Mouse (Mus musculus): ENCODE measurements around the gene Clock. TPM values are rescaled to one million over a fixed set of nuclear protein-coding genes. Genes with fewer than 3 reads are reported as not detected.

Gene Clock
- total RNA-seq, 2 experiments from 2014 or later: 54.5 to 56.3 TPM

DNA sequence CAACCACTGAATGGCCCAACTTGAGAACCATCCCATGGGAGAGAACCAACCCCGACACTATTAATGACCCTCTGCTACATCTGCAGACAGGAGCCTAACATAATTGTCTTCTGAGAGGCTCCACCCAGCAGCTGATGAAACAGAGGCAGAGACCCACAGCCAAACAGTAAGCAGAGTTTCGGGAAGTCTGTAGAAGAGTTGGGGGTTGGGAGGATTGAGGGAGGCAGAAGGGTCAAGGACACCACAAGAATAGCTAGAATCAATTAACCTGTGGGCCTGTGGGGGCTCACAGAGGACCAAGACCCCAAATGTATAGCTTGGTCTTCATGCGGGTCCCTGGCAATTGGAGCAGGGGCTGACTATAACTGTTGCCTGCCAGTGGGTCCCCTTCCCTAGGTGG is 16.3 kb downstream of the Clock start:
- DNase-seq (ENCODE audit: low spot score in 2 of 2): no peak
- intact Hi-C loops (cut with DNase I): no loop called here

DNA sequence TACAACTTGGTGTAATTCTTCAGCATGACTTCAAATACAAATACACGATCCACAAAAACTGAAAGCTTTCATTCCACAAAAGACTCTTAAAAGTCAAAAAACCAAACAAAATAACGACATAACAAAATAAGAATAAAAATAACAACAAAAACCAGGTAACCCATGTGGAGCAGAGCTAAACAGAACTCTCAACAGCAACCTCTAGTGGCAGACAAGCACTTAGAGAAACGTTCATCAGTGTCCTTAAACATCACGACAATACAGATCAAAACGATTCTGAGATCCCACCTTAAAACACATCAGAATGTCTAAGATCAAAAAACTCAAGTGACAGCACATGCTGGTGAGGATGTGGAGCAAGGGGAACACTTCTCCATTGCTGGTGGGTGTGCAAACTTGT is 17.5 kb downstream of the Clock start:
- intact Hi-C loops (cut with DNase I): no loop called here
- DNase-seq (ENCODE audit: low spot score in 2 of 2): no peak

DNA sequence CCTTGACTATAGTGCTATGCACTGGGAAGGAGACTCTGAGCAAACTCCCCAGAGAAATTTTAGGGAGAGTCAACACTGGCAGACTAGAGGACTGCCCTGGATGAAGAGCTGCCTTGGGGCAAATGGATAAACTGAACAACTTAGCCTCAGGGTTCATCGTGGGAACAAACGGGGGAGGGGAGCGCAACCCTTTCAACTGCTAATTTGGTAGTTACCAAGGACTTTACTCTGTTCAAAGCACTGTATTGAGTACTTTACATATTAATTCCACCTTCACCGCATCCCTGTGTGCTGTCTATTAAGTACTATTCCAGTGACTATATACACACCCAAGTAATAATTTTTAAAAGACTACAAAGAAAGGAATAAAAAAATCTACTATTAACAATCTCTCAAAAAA is 18.9 kb downstream of the Clock start:
- intact Hi-C loops (cut with DNase I): no loop called here

DNA sequence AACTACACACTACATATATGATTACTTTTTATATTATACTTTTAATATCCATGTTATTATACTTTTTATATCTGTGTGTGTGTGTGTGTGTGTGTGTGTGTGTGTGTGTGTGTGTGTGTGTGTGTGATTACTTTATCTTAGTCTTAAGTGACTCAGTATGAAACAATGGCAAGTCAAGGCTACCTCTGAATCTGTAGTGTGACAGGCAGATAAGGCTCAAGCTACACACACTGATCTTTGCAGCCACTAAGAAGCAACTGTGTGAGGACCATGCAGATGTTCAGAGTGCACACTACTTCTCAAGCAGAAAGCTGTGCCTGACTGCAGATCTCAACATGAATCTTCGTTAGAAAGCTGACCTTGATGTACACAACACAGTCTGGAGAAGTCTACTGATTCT is 20.7 kb downstream of the Clock start:
- DNase-seq (ENCODE audit: low spot score in 2 of 2): no peak
- intact Hi-C loops (cut with DNase I): no loop called here

More for the DNA sequence above, 18.9 kb downstream of the Clock start:
- DNase-seq (ENCODE audit: low spot score in 2 of 2): no peak

DNA sequence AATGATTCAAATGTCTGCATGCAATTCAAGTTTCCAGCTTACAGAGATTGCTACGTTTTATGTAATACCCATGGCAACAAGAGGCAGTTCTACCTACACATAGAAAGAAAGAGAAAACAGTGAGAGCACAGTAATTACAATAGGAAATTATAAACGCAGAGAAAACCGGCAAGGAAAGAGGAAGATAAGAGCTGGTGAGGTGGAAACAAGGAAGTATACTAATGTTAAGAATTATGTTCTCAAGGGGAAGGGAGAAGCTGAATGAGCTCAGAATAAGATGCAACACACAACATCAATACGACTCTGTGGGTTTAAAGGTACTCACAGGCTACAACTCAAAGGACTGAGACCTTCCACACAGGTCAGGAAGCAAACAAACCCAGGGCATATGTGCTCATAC is 29.6 kb downstream of the Clock start:
- intact Hi-C loops (cut with DNase I): no loop called here
- peak in 1 of 2 experiments; percentile 8 for DNase-seq (ENCODE audit: low spot score in 2 of 2)

DNA sequence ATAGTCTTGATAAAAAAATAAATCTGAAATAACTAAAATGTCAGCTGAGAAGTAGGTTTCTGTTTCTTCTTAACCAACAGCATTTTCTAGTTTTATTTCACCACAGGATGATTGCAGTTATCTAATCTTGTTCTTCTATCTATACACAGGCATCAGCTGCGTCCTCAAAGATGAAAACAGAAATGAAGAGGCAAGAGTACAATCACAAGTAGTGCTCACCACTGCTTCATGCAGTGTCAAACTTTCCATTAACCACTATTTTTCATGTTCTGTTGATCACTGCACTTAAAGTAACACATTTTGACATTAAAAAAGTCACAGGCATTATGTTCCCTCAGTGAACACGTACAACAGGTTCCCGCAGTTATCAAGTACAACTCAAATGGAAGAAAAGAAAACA is 53.6 kb downstream of the Clock start:
- DNase-seq (ENCODE audit: low spot score in 2 of 2): no peak
- intact Hi-C loops (cut with DNase I): no loop called here

DNA sequence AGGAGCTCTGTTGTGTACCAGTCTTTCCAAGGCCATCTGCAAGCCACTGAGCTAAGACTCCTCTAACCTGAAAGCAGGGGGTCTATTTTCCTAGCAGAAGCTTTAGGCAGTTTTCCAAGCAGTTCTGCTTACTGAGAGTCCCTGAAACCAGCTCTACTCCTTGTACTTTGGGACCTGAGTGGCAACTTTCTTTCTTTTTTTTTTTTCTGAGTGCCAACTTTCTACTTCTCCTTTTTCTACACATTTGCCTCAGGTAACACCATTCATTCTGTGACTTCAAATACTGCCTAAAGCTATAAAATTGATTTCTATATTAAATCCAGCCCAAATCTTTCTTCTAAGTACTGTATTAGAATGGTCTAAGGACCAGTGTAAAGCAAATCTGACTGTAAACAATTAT is 58.1 kb downstream of the Clock start:
- DNase-seq (ENCODE audit: low spot score in 2 of 2): no peak
- intact Hi-C loops (cut with DNase I): no loop called here

DNA sequence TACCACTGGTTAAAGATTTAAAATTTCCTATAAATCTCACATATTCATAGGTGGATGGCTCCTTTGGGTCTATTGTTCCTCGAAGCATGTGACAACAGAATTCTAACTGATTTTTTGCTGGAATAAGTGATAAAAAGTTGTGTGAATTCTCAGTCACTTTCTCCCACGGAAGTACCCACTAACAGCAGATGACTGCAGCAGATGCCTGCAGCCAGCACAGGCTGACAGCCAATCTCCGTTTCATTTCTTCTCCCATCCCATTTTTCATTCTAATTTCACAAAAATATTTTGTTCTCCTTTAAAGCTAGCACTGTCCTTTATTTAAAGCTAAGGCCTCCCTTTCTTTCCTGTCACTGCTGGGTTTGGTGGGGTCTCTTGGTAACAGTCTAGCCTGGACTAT is 59.2 kb downstream of the Clock start:
- intact Hi-C loops (cut with DNase I): no loop called here
- peak; percentile 30 to 61 for DNase-seq (ENCODE audit: low spot score in 2 of 2)

DNA sequence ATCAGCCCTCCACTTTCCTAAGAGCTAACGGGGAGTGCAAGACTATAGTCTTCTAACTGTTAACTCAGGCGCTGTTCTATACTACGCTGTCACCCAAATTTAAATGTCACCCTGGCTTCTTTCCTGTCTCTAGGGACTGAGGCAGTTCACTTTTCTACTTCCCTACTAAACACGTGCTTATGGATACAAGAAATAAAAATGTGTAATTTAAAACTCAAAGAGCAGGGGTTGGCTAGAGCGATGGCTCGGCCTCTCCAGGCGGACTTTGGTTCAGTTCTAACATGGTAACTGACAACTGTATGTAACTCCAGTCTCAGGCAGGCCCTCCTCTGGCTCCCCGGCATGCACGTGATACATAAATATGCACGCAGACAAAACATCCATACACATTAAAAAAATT is 60.2 kb downstream of the Clock start:
- DNase-seq (ENCODE audit: low spot score in 2 of 2): no peak
- intact Hi-C loops (cut with DNase I): no loop called here

DNA sequence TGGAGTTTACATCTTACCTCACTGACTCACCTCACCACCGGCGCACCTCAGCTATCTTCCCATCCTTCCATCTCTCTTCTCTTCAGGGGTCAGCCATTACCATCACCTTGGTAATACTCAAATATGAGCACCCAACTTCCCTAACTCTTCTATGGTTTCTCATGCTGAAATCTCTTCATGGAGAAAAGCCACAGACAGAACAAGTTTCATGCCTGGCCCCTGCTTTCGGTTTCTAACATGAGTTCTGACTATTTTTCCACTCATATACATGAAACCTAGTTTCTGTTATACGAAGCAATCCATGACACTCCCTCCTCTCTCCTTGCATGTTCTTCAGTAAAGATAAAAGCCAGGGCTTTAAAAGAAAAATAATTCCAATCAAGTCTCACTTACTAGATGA is 60.7 kb downstream of the Clock start:
- no peak for DNase-seq (ENCODE audit: low spot score in 2 of 2)
- intact Hi-C loops (cut with DNase I): no loop called here

DNA sequence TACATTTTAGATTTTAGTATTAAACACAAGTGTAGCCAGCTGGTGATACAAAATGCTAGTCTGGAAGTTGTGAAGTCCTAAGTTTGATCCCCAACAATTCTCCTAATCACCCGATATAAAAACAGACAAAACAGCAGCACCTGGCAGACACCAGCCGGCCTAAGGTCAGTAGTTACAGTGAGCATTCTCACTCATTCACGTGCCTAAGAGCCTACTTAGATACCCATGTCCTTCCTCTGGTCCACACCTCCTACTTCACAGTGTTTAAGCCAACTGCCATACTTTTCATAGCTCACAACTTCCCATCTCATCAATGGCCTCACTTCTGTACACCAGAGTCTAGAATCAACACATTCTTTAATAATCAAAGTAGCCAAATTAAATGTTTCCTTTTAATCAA is 61.3 kb downstream of the Clock start:
- no peak for DNase-seq (ENCODE audit: low spot score in 2 of 2)
- intact Hi-C loops (cut with DNase I): no loop called here

DNA sequence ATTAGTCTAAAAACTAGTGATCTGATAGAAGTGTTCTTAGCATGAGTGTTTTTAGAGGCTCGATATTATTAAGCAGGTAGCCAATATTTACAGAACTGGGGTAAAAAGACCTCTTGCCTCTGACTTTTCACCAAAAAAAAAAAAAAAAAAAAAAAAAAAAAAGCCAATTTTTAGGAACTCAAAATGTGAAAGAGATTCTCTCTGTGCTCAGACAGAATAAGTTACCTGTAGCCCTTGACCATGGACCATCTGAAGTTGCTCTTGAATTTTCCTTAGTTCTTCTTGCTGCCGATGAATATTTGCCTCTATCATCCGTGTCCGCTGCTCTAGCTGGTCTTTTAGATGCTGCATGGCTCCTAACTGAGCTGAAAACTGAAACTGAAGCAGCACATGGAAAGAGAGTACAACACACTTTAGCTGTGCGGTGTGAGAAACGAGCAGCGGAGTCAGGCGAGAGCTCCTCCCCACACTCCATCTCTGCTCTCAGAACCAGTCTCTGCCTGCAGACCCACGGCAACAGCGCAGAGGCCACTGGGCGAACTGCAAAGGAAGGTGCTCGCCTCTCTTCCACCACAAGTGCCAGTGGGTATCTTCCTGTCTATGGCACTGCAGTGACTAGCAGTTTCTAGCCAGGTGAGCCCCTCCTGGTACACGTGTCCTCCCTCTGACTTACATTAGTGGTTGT is 73.3 kb downstream of the Clock start:
- no peak for DNase-seq (ENCODE audit: low spot score in 2 of 2)
- intact Hi-C loops (cut with DNase I): loop anchor here (10.0 kb wide), 1 partner anchor 367 kb away; no protein-coding TSS in a partner anchor

DNA sequence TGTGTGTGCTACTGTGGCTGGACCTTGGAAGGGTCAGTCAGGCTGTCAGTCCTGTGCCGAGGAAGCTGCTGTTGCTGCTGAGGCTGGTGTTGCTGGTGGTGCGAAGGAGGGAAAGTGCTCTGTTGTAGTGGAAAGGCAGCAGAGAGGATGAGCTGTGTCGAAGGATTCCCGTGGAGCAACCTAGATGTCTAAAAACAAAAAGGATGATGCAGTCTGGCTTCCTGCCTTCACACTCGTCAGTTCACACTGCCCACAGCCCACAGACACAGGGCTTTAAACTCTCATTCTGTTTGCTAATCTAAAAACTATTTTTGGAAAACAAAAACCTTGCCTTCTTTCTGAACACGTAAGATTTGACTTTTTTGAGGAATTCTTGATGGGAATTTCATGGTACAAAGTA is 87.9 kb downstream of the Clock start:
- DNase-seq (ENCODE audit: low spot score in 2 of 2): peak in 1 of 2 experiments; percentile 84
- intact Hi-C loops (cut with DNase I): no loop called here

DNA sequence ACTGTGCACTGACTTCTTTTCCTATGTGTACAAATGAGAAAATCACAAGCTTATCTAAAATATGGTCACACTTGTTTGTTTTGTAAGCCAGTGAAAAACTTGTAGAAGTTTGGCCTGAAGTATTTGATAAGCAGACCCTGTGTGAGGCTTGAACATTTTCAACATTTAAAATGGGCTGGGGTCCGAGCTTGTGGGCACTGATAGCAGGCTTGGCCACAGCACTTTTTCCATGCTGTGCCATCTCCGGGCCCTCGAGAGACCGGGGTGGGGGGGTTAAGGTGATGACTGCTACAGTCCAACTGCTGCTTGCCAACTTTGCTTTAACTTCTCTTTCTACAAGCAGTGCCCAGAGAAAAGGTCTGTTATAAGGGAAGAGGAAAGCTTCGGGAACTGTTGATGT is 96.5 kb downstream of the Clock start:
- no peak for DNase-seq (ENCODE audit: low spot score in 2 of 2)
- intact Hi-C loops (cut with DNase I): no loop called here

DNA sequence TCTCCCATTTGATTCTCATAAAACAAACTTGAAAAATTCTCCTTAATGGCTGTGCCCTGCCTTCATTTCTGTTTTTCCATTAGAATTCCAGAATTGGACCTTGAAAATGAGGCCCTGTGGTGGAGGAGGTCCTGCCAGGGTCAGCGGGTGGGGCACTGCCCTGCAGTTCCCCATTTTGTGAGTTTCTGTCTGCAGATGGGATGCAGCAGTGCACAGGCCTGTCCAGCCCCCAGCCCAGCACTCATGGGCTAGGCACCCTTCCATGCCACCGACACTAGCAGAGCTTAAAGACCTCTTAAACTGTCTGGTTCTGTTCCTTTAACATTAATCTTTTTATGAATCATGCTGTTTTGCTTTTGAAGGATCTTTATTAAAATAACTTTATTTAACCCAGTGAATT is 98.7 kb downstream of the Clock start:
- DNase-seq (ENCODE audit: low spot score in 2 of 2): no peak
- intact Hi-C loops (cut with DNase I): no loop called here

DNA sequence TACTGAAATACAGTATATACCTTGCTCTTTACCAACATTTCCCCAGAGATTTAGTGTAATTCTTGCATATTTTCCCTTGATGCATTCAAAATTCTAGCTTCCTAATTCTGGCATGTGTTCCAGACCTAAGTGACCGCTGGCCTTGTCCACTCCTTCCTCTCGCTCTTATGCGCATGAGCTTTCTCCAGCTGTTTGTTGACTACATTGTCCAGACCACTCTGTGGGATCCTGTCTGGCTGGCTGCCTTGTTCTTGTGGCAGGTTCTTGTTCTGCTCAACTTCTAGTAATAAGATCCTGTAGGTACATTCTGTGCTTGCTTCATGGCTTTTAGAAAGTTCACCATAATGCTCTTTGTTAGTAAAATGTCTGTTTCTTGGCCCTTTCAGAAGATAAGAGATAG is 101.4 kb downstream of the Clock start:
- no peak for DNase-seq (ENCODE audit: low spot score in 2 of 2)
- intact Hi-C loops (cut with DNase I): no loop called here

DNA sequence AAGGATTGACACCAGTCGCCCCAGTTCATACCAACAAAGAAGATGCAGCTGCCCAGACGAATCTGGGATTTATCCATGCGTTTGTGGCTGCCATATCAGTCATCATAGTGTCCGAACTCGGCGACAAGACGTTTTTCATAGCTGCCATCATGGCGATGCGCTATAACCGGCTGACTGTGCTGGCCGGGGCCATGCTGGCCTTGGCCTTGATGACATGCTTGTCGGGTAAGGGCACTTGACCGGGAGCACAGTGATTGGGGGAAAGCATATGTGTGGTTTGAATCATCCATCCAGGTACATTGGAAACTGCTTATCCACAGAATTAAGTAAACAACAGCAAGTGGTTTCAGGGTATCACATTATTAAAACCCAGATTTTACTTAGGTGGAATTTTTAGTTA is 105.2 kb downstream of the Clock start:
- intact Hi-C loops (cut with DNase I): no loop called here
- no peak for DNase-seq (ENCODE audit: low spot score in 2 of 2)

DNA sequence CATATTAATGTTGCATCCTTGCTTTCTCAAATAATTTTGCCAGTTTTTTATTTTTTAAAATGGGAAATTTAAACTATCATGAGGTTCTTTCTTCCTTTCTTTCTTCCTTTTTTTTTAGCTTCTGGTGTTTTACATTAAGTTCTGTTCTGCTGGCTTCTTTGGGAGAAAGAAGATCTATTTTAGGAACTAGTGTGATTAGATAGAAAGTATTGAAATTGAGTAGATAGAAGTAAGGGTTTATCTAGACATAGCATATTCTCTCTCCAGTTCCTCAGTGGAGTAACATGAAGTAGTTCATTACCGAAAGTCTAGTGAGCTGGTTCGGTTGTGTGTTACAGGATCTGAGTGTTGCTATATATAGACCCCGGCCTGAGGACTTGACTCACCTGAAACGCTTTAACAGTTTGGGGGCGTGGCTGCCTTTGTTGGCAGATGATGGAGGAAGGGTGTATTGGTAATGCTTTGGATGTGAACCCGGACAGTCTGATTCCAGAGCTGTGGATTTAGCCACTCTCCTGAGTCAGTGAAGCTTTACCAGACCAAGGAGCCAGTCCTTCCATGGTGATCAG is 110.1 kb downstream of the Clock start:
- DNase-seq (ENCODE audit: low spot score in 2 of 2): no peak
- intact Hi-C loops (cut with DNase I): no loop called here

DNA sequence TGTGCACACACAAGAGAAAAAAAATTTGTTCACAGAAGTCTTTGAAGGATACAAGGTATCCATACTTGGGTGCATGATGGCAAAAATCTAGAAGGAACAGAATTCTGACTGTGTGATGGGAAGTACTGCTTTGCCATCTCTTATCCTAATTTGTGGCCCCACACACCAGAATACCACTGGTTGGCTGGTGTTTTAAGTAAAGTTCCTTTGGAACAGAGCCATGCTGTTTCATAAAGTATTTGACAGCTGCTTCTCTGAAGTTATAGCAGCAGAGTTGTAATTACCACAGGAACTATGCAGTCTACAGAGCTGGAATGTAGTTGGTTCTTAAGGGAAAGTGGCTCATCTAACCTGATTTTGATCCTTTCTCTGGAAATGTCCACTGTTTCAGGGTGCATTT is 111.5 kb downstream of the Clock start:
- intact Hi-C loops (cut with DNase I): no loop called here

DNA sequence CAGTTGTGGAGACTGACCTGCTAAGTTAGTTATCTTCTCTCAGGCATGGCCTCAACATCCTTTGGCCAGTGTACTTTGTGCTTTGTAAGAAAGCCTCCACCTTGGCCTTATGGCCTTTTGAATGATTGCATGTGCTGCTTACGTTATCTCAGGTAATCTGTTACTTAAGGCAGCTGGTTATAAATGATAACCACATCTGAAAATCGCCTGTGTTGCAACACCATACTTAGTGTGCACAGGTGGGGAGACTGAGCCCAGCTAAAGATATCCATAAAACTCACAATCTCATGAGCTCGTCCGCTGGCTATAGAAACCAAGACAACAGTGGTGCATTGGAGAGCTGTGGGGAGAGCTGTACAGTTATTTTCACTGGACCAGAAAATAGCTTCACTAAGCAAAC is 114.0 kb downstream of the Clock start:
- DNase-seq (ENCODE audit: low spot score in 2 of 2): no peak
- intact Hi-C loops (cut with DNase I): no loop called here

More for the DNA sequence above, 111.5 kb downstream of the Clock start:
- DNase-seq (ENCODE audit: low spot score in 2 of 2): no peak

DNA sequence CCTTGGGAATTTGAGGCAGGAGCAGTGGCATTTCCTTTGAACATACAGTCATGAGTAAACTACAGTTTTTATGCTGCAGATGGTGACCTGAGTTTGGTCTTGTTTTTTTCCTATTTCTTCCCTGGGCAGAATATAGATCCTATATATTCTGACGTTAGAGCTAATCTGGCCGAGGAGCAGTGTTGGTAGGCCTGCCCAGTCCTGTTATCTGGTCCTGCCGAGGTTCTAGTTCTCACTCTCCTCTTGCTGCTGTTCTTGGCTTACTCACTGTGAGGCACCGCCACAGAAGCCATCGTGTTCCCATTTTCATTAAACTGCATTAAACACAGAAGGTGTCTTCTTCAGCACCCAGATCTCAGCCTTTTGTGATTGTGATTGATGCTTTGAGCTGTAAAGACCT is 116.7 kb downstream of the Clock start:
- no peak for DNase-seq (ENCODE audit: low spot score in 2 of 2)
- intact Hi-C loops (cut with DNase I): no loop called here

All from left cerebral cortex, postnatal 25 days (tissue).